Mouse (Mus musculus): ENCODE results near the gene Ift43. TPM values are rescaled to one million over a fixed set of nuclear protein-coding genes. Genes with fewer than 3 reads are reported as not detected.

Ift43 gene
- polyA plus RNA-seq, 1 experiment from 2014 or later = 116 TPM

GRCm38 (mm10) chr12:86075358-86075757 lies 7.0 kb upstream of the Ift43 start:
- Histone ChIP-seq H3K4me1 (ENCODE audit: control insufficient read depth, insufficient read depth, low read length) (peaks cover 19% of the 10 kb centered on the region), H3K27me3 (ENCODE audit: control insufficient read depth, insufficient read depth, low read length) (no peaks in the 10 kb centered on the region), H3K4me3 (ENCODE audit: low read length) (no peak overlapping the region; the same call in 1 of the 2 replicates), H3K36me3 (ENCODE audit: control insufficient read depth, insufficient read depth) (no peaks in the 10 kb centered on the region), H3K27ac (ENCODE audit: low read length) (no peak overlapping the region), H3K9ac (ENCODE audit: low read length) (no peak overlapping the region), H3K9me3 (replicated peaks; ENCODE audit: control insufficient read depth, low read length) (no peaks in the 10 kb centered on the region), H3K4me2 (ENCODE audit: low read depth, low read length) (peak overlapping the region; percentile 78; the same call in 1 of the 2 replicates)
- 81% methylated on average over 7 of the region's 7 CpGs for WGBS
- no peak for ATAC-seq (replicated peaks; ENCODE audit: extremely low read depth, insufficient read depth, low FRiP score)

GRCm38 (mm10) chr12:86076321-86076901 lies 5.9 kb upstream of the Ift43 start:
- no peaks in the 10 kb centered on the region for H3K9me3 ChIP-seq (replicated peaks; ENCODE audit: control insufficient read depth, low read length)
- peaks cover 19% of the 10 kb centered on the region for H3K4me1 ChIP-seq (ENCODE audit: control insufficient read depth, insufficient read depth, low read length)
- peak overlapping the region; percentile 65 for H3K4me3 ChIP-seq (ENCODE audit: low read length)
- no peak for ATAC-seq (replicated peaks; ENCODE audit: extremely low read depth, insufficient read depth, low FRiP score)
- H3K9ac ChIP-seq (ENCODE audit: low read length) = peak overlapping the region; percentile 50
- H3K4me2 ChIP-seq (ENCODE audit: low read depth, low read length) = peak overlapping the region; percentile 78
- no peak overlapping the region for H3K27ac ChIP-seq (ENCODE audit: low read length)
- H3K36me3 ChIP-seq (ENCODE audit: control insufficient read depth, insufficient read depth) = no peaks in the 10 kb centered on the region
- no peaks in the 10 kb centered on the region for H3K27me3 ChIP-seq (ENCODE audit: control insufficient read depth, insufficient read depth, low read length)
- WGBS = 12% methylated on average over 13 of the region's 13 CpGs

- Histone ChIP-seq H3K27me3 (ENCODE audit: control insufficient read depth, insufficient read depth, low read length) (no peaks in the 10 kb centered on the region), H3K4me3 (ENCODE audit: low read length) (peak overlapping the region; percentile 65), H3K4me1 (ENCODE audit: control insufficient read depth, insufficient read depth, low read length) (peaks cover 22% of the 10 kb centered on the region), H3K9ac (ENCODE audit: low read length) (peak overlapping the region; percentile 85), H3K4me2 (ENCODE audit: low read depth, low read length) (peak overlapping the region; percentile 78), H3K9me3 (replicated peaks; ENCODE audit: control insufficient read depth, low read length) (no peaks in the 10 kb centered on the region), H3K27ac (ENCODE audit: low read length) (peak overlapping the region; percentile 93; the same call in 1 of the 2 replicates), H3K36me3 (ENCODE audit: control insufficient read depth, insufficient read depth) (no peaks in the 10 kb centered on the region)
- no peak for ATAC-seq (replicated peaks; ENCODE audit: extremely low read depth, insufficient read depth, low FRiP score)
- WGBS = 45% methylated on average over 8 of the region's 8 CpGs
Observed at GRCm38 (mm10) chr12:86077322-86077721, 5.0 kb upstream of the Ift43 start.

- ATAC-seq (replicated peaks; ENCODE audit: extremely low read depth, insufficient read depth, low FRiP score) = no peak
- no peaks in the 10 kb centered on the region for H3K36me3 ChIP-seq (ENCODE audit: control insufficient read depth, insufficient read depth)
- H3K9ac ChIP-seq (ENCODE audit: low read length) = peak overlapping the region; percentile 85
- 34% methylated on average over 11 of the region's 11 CpGs for WGBS
- H3K9me3 ChIP-seq (replicated peaks; ENCODE audit: control insufficient read depth, low read length) = no peaks in the 10 kb centered on the region
- H3K4me3 ChIP-seq (ENCODE audit: low read length) = peak overlapping the region; percentile 65
- peaks cover 22% of the 10 kb centered on the region for H3K4me1 ChIP-seq (ENCODE audit: control insufficient read depth, insufficient read depth, low read length)
- H3K27ac ChIP-seq (ENCODE audit: low read length) = peak overlapping the region; percentile 93
- H3K4me2 ChIP-seq (ENCODE audit: low read depth, low read length) = peak overlapping the region; percentile 78
- no peaks in the 10 kb centered on the region for H3K27me3 ChIP-seq (ENCODE audit: control insufficient read depth, insufficient read depth, low read length)
Observed at GRCm38 (mm10) chr12:86077736-86078135, 4.6 kb upstream of the Ift43 start.

- Histone ChIP-seq H3K4me3 (ENCODE audit: low read length) (peak overlapping the region; percentile 65), H3K27ac (ENCODE audit: low read length) (peak overlapping the region; percentile 93), H3K27me3 (ENCODE audit: control insufficient read depth, insufficient read depth, low read length) (no peaks in the 10 kb centered on the region), H3K4me2 (ENCODE audit: low read depth, low read length) (peak overlapping the region; percentile 78), H3K9ac (ENCODE audit: low read length) (peak overlapping the region; percentile 85), H3K9me3 (replicated peaks; ENCODE audit: control insufficient read depth, low read length) (no peaks in the 10 kb centered on the region), H3K36me3 (ENCODE audit: control insufficient read depth, insufficient read depth) (no peaks in the 10 kb centered on the region), H3K4me1 (ENCODE audit: control insufficient read depth, insufficient read depth, low read length) (peaks cover 25% of the 10 kb centered on the region)
- ATAC-seq (replicated peaks; ENCODE audit: extremely low read depth, insufficient read depth, low FRiP score) = no peak
- 23% methylated on average over 9 of the region's 9 CpGs for WGBS
Observed at GRCm38 (mm10) chr12:86078176-86078552, 4.2 kb upstream of the Ift43 start.

- Histone ChIP-seq H3K4me2 (ENCODE audit: low read depth, low read length) (peak within 1 kb of the TSS; percentile 78), H3K27me3 (ENCODE audit: control insufficient read depth, insufficient read depth, low read length) (no peaks in the 10 kb centered on the region), H3K9ac (ENCODE audit: low read length) (peak within 1 kb of the TSS; percentile 85), H3K4me3 (ENCODE audit: low read length) (peak within 1 kb of the TSS; percentile 65), H3K4me1 (ENCODE audit: control insufficient read depth, insufficient read depth, low read length) (peaks cover 27% of the 10 kb centered on the region), H3K36me3 (ENCODE audit: control insufficient read depth, insufficient read depth) (no peaks in the 10 kb centered on the region), H3K27ac (ENCODE audit: low read length) (peak within 1 kb of the TSS; percentile 93), H3K9me3 (replicated peaks; ENCODE audit: control insufficient read depth, low read length) (no peaks in the 10 kb centered on the region)
- WGBS = 2% methylated on average over 25 of the region's 25 CpGs
- ATAC-seq (replicated peaks; ENCODE audit: extremely low read depth, insufficient read depth, low FRiP score) = peak; percentile 74
Observed at GRCm38 (mm10) chr12:86078553-86079201, 3.7 kb upstream of the Ift43 start, which contains the start of gene Tgfb3. Tgfb3 (minus strand) TSS chr12:86079041.

- Histone ChIP-seq H3K4me1 (ENCODE audit: control insufficient read depth, insufficient read depth, low read length) (peaks cover 27% of the 10 kb centered on the region), H3K27me3 (ENCODE audit: control insufficient read depth, insufficient read depth, low read length) (no peaks in the 10 kb centered on the region), H3K4me3 (ENCODE audit: low read length) (peak overlapping the region; percentile 65), H3K36me3 (ENCODE audit: control insufficient read depth, insufficient read depth) (no peaks in the 10 kb centered on the region), H3K4me2 (ENCODE audit: low read depth, low read length) (peak overlapping the region; percentile 78), H3K9ac (ENCODE audit: low read length) (peak overlapping the region; percentile 85), H3K27ac (ENCODE audit: low read length) (peak overlapping the region; percentile 93), H3K9me3 (replicated peaks; ENCODE audit: control insufficient read depth, low read length) (no peaks in the 10 kb centered on the region)
- peak; percentile 69 for ATAC-seq (replicated peaks; ENCODE audit: extremely low read depth, insufficient read depth, low FRiP score)
- 1% methylated on average over 31 of the region's 31 CpGs for WGBS
Observed at GRCm38 (mm10) chr12:86079202-86079667, 3.1 kb upstream of the Ift43 start.

- no peaks in the 10 kb centered on the region for H3K27me3 ChIP-seq (ENCODE audit: control insufficient read depth, insufficient read depth, low read length)
- ATAC-seq (replicated peaks; ENCODE audit: extremely low read depth, insufficient read depth, low FRiP score) = no peak
- H3K36me3 ChIP-seq (ENCODE audit: control insufficient read depth, insufficient read depth) = peaks cover 7% of the 10 kb centered on the region
- peak overlapping the region; percentile 74 for H3K27ac ChIP-seq (ENCODE audit: low read length)
- H3K9me3 ChIP-seq (replicated peaks; ENCODE audit: control insufficient read depth, low read length) = no peaks in the 10 kb centered on the region
- H3K9ac ChIP-seq (ENCODE audit: low read length) = peak overlapping the region; percentile 59
- no peak overlapping the region for H3K4me2 ChIP-seq (ENCODE audit: low read depth, low read length)
- 77% methylated on average over 7 of the region's 7 CpGs for WGBS
- no peak overlapping the region for H3K4me3 ChIP-seq (ENCODE audit: low read length)
- peaks cover 26% of the 10 kb centered on the region for H3K4me1 ChIP-seq (ENCODE audit: control insufficient read depth, insufficient read depth, low read length)
Observed at GRCm38 (mm10) chr12:86085873-86086272, 3.5 kb downstream of the Ift43 start.

- H3K27me3 ChIP-seq (ENCODE audit: control insufficient read depth, insufficient read depth, low read length) = no peaks in the 10 kb centered on the region
- no peaks in the 10 kb centered on the region for H3K9me3 ChIP-seq (replicated peaks; ENCODE audit: control insufficient read depth, low read length)
- H3K27ac ChIP-seq (ENCODE audit: low read length) = peak overlapping the region; percentile 74
- H3K4me2 ChIP-seq (ENCODE audit: low read depth, low read length) = peak overlapping the region; percentile 14; the same call in 1 of the 2 replicates
- H3K9ac ChIP-seq (ENCODE audit: low read length) = peak overlapping the region; percentile 59
- H3K4me3 ChIP-seq (ENCODE audit: low read length) = no peak overlapping the region
- peaks cover 7% of the 10 kb centered on the region for H3K36me3 ChIP-seq (ENCODE audit: control insufficient read depth, insufficient read depth)
- H3K4me1 ChIP-seq (ENCODE audit: control insufficient read depth, insufficient read depth, low read length) = peaks cover 30% of the 10 kb centered on the region
- no peak for ATAC-seq (replicated peaks; ENCODE audit: extremely low read depth, insufficient read depth, low FRiP score)
- 44% methylated on average over 8 of the region's 8 CpGs for WGBS
Observed at GRCm38 (mm10) chr12:86086550-86086949, 4.2 kb downstream of the Ift43 start.

All from heart, embryonic 16.5 days (tissue).